Mouse (Mus musculus): Measurements from ENCODE around the gene Rrm2.
"Not testable (repeated sequence)": the region's sequence is repeated elsewhere in the genome, so short reads cannot be mapped to it uniquely, and the experiment has no call there.

The Rrm2 gene

GRCm38 (mm10) chr12:24707954-24708823 is at the start of gene Rrm2:
Gene Rrm2, plus strand, starts transcription at chr12:24708241.
- peak; percentile 91 to 95 for DNase-seq

GRCm38 (mm10) chr12:24658998-24659397 is 49.0 kb upstream of the Rrm2 start:
- DNase-seq: no peak

- no peak for DNase-seq
These were observed 48.1 kb upstream of the Rrm2 start for GRCm38 (mm10) chr12:24659923-24660322.

GRCm38 (mm10) chr12:24661100-24661499 is 46.9 kb upstream of the Rrm2 start:
- DNase-seq: no peak

- DNase-seq: no peak
These were observed 45.9 kb upstream of the Rrm2 start for GRCm38 (mm10) chr12:24662131-24662530.

- DNase-seq: peak in 1 of 2 experiments; percentile 10
These were observed 27.9 kb upstream of the Rrm2 start for GRCm38 (mm10) chr12:24680096-24680491.

- DNase-seq: peak; percentile 18 to 53
These were observed 27.4 kb upstream of the Rrm2 start for GRCm38 (mm10) chr12:24680492-24681285.

- no peak for DNase-seq
These were observed 26.6 kb upstream of the Rrm2 start, which contains the start of gene Cys1 for GRCm38 (mm10) chr12:24681286-24682023. Gene Cys1, minus strand, starts transcription at chr12:24681813.

GRCm38 (mm10) chr12:24682563-24682962 is 25.5 kb upstream of the Rrm2 start:
- DNase-seq: no peak

GRCm38 (mm10) chr12:24683461-24683860 is 24.6 kb upstream of the Rrm2 start:
- DNase-seq: no peak

GRCm38 (mm10) chr12:24686038-24686695 is 21.9 kb upstream of the Rrm2 start:
- no peak for DNase-seq

GRCm38 (mm10) chr12:24686696-24687346 is 21.2 kb upstream of the Rrm2 start:
- DNase-seq: no peak

- DNase-seq: no peak
These were observed 17.7 kb upstream of the Rrm2 start for GRCm38 (mm10) chr12:24690351-24690750.

- peak; percentile 81 to 89 for DNase-seq
These were observed 11.2 kb upstream of the Rrm2 start for GRCm38 (mm10) chr12:24696500-24697483.

- no peak for DNase-seq
These were observed 10.4 kb upstream of the Rrm2 start for GRCm38 (mm10) chr12:24697484-24698204.

GRCm38 (mm10) chr12:24698514-24698913 is 9.5 kb upstream of the Rrm2 start:
- DNase-seq: no peak

- DNase-seq: no peak
These were observed 8.5 kb upstream of the Rrm2 start for GRCm38 (mm10) chr12:24699578-24699977.

GRCm38 (mm10) chr12:24701621-24702020 is 6.4 kb upstream of the Rrm2 start:
- DNase-seq: not testable (repeated sequence)

GRCm38 (mm10) chr12:24703013-24703412 is 5.0 kb upstream of the Rrm2 start:
- no peak for DNase-seq
